Mouse (Mus musculus): Measurements from ENCODE around the gene Wdr70. TPM values are rescaled to one million over a fixed set of nuclear protein-coding genes. Genes with fewer than 3 reads are reported as not detected.

Gene Wdr70
- polyA plus RNA-seq, 1 experiment from 2014 or later = 55.5 TPM

DNA sequence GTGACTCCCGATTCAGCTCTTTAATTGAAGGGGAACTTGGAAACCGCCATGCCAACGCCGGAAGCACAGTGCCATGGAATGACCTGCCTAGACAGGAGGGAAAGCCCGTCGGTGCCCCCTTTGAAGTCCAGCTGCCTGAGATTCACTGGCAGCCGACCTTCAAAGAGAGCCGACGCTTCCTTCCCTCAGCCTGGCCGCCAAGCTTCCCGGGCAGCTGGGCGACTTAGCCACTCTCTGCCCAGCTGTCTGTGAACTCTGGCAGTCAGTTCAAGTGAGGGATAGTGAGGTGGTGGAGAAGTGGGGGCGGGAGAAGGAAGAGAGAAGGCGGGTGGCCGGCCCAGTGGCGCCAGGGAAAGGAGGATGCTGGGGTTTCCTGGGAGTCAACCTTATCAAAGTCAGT is 164.9 kb downstream of the Wdr70 start:
- H3K4me3 ChIP-seq (replicated peaks) = no peak overlapping the region
- no peaks in the 10 kb centered on the region for H3K27me3 ChIP-seq
- H3K27ac ChIP-seq (replicated peaks) = no peak overlapping the region
- H3K36me3 ChIP-seq = no peaks in the 10 kb centered on the region
- ATAC-seq (ENCODE audit: insufficient number of reproducible peaks, low FRiP score, low TSS enrichment, low read depth) = no peak
- WGBS = 56% methylated on average over 16 of the region's 16 CpGs
- H3K9ac ChIP-seq = no peak overlapping the region
- H3K4me1 ChIP-seq = 0 out of 2 replicates have a peak, but pooled peaks cover 6% of the 10 kb centered on the region
- H3K4me2 ChIP-seq (replicated peaks) = no peak overlapping the region
- H3K9me3 ChIP-seq (replicated peaks) = no peaks in the 10 kb centered on the region

DNA sequence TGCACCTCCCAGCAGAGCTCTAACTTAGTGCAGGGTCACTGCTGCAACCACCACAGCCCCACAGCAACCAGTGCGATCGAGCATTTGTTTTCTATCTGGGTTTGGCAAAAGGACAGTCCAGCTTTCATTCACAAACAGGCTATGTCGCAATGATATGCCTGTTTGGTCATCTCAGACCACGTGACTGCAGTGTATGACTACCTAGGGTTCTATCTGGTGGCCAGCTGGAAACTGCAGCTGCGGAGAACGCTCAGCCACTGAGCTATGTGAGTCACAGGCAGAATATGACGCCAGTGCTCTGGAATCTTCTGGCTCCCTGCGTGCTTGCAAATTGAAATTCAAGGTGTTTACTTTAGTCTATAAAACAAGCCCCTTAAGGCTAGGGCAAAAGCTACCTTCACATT is 167.4 kb downstream of the Wdr70 start:
- Histone ChIP-seq H3K27me3 (no peaks in the 10 kb centered on the region), H3K9ac (no peak overlapping the region), H3K36me3 (no peaks in the 10 kb centered on the region), H3K9me3 (replicated peaks) (no peaks in the 10 kb centered on the region), H3K4me3 (replicated peaks) (no peak overlapping the region), H3K27ac (replicated peaks) (no peak overlapping the region), H3K4me2 (replicated peaks) (no peak overlapping the region), H3K4me1 (0 out of 2 replicates have a peak, but pooled peaks cover 6% of the 10 kb centered on the region)
- no peak for ATAC-seq (ENCODE audit: insufficient number of reproducible peaks, low FRiP score, low TSS enrichment, low read depth)
- 65% methylated on average over 8 of the region's 8 CpGs for WGBS

DNA sequence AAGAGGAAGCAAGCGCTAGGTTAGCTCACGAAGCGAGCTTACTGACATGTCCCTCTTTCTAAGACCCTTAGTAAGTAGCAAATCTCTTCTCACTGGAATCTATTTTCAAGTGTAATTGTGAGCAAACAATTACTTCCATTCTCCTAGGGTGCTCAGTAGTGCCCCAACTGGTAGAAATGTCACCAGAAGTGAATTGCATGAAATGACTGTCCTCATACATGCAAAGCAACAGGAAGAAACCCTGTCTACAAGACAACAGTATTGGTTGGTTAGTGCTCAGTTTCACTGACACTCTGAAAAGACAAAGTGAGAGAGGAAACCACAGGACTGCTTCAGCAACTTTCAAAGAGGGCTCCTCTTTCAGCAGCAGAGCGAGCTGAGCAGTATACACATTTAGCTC is 173.6 kb downstream of the Wdr70 start:
- Histone ChIP-seq H3K9me3 (replicated peaks) (no peaks in the 10 kb centered on the region), H3K36me3 (0 out of 2 replicates have a peak, but pooled peaks cover 4% of the 10 kb centered on the region), H3K4me1 (no peaks in the 10 kb centered on the region), H3K4me3 (replicated peaks) (no peak overlapping the region), H3K27me3 (no peaks in the 10 kb centered on the region), H3K9ac (no peak overlapping the region), H3K4me2 (replicated peaks) (no peak overlapping the region), H3K27ac (replicated peaks) (no peak overlapping the region)
- WGBS = 87% methylated on average over 4 of the region's 4 CpGs
- no peak for ATAC-seq (ENCODE audit: insufficient number of reproducible peaks, low FRiP score, low TSS enrichment, low read depth)

DNA sequence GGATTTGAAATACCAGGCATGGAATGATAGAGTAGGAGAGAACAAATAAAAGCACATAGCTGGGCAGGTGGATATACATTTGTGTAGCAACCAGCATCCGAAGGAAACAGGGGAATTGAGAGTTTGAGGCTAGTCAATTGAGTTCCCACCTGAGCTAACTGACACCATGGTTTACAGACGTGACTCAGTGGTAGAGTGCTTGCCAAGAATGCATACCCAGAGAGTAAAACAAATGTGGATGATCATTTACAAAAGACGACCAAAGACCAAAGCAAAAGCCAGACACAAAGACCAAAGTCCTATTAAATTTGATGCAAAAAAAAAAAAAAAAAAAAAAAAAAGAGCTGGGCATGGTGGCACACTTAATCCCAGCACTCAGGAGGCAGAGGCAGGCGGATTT is 175.7 kb downstream of the Wdr70 start:
- no peaks in the 10 kb centered on the region for H3K4me1 ChIP-seq
- H3K27me3 ChIP-seq = no peaks in the 10 kb centered on the region
- H3K4me3 ChIP-seq (replicated peaks) = no peak overlapping the region
- no peak overlapping the region for H3K4me2 ChIP-seq (replicated peaks)
- H3K9ac ChIP-seq = no peak overlapping the region
- ATAC-seq (ENCODE audit: insufficient number of reproducible peaks, low FRiP score, low TSS enrichment, low read depth) = no peak
- no peak overlapping the region for H3K27ac ChIP-seq (replicated peaks)
- 89% methylated on average over 4 of the region's 4 CpGs for WGBS
- no peaks in the 10 kb centered on the region for H3K9me3 ChIP-seq (replicated peaks)
- 0 out of 2 replicates have a peak, but pooled peaks cover 4% of the 10 kb centered on the region for H3K36me3 ChIP-seq

DNA sequence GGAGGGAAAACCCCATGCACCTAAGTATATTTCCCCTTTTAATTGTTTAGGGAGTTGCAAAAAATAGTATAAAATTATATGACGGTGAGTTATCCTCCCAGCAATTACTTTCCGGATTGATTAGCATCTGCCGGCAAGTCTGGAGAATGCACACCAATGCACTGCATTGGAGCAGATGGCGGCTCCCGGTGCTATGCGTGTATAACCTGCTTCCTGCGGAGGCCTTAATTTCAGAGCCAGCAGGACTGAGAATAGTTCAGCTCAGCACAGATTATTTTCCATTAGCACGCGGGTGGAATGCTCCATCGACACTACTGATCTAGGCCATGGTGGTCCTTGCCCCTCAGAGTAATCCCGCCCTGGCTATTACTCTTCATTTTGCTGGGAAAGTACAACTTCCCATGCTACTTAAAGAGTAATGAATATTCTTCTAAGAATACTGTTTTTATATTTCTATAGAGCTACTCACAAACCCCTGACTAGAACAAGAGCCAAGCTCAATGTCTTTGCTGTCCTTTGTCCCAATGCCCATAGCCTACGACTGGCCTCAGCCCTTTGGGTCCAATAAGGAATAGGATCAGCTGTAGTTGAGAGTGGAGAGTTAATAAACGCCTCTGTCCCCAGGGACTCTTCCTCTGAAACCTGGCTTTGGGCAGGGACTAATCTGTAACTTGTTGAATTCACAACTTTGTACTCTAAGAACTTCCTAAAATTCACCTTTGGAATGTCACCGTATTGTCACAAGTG is 176.5 kb downstream of the Wdr70 start:
- WGBS = 94% methylated on average over 14 of the region's 14 CpGs
- no peak overlapping the region for H3K27ac ChIP-seq (replicated peaks)
- no peaks in the 10 kb centered on the region for H3K4me1 ChIP-seq
- H3K27me3 ChIP-seq = no peaks in the 10 kb centered on the region
- H3K4me3 ChIP-seq (replicated peaks) = no peak overlapping the region
- peaks cover 4% of the 10 kb centered on the region; the same call in 1 of the 2 replicates for H3K36me3 ChIP-seq
- no peaks in the 10 kb centered on the region for H3K9me3 ChIP-seq (replicated peaks)
- H3K4me2 ChIP-seq (replicated peaks) = no peak overlapping the region
- no peak for ATAC-seq (ENCODE audit: insufficient number of reproducible peaks, low FRiP score, low TSS enrichment, low read depth)
- H3K9ac ChIP-seq = no peak overlapping the region

DNA sequence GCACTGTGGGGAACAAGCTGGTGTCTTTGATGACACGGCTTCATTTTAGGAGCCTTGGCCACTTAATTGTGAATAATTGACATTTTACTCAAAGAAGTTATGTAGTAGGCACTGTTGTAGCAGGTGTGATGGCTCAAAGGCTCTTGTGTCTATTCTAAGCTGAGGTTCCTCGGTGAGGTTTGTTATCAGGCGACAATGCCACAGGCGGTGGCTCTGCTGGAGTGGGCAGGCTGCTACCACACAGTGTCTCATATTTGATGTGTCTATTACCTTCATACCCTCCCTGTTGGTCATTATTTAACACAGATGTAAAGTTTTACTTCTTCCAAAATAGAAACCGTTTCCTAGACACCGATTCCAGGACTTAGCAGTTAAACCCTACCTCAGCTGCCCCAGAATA is 177.9 kb downstream of the Wdr70 start:
- Histone ChIP-seq H3K27ac (replicated peaks) (no peak overlapping the region), H3K4me2 (replicated peaks) (no peak overlapping the region), H3K36me3 (peaks cover 4% of the 10 kb centered on the region; the same call in 1 of the 2 replicates), H3K4me3 (replicated peaks) (no peak overlapping the region), H3K27me3 (no peaks in the 10 kb centered on the region), H3K4me1 (no peaks in the 10 kb centered on the region), H3K9ac (no peak overlapping the region), H3K9me3 (replicated peaks) (no peaks in the 10 kb centered on the region)
- 83% methylated on average over 6 of the region's 6 CpGs for WGBS
- no peak for ATAC-seq (ENCODE audit: insufficient number of reproducible peaks, low FRiP score, low TSS enrichment, low read depth)

DNA sequence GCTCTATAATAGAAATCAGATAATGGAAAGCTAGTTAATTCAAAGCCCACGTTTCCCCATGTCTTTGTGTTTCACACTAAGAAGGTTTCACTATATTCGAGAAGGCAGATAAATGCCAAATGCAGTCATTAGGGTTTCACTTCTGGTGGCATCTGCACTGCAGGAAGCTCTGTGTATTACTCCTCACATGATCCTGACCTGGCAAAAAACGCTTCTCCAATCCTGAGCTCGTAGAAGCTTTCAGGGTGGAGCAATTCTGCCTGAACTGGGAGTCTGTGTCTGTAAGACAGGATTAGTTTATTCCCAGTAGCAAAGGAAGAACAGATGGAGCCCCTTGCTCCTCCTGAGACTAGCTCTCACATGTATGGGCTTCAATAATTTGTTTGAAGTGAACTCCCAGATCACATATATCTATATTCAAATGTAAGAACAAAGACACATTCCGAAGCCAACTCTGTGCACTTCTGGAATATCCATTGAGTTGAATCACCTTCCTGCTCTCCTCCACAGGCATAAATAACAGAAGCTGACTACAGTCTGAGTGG is 192.4 kb downstream of the Wdr70 start:
- Histone ChIP-seq H3K4me2 (replicated peaks) (no peak overlapping the region), H3K9ac (no peak overlapping the region), H3K27ac (replicated peaks) (no peak overlapping the region), H3K4me3 (replicated peaks) (no peak overlapping the region), H3K36me3 (no peaks in the 10 kb centered on the region), H3K4me1 (no peaks in the 10 kb centered on the region), H3K9me3 (replicated peaks) (no peaks in the 10 kb centered on the region), H3K27me3 (no peaks in the 10 kb centered on the region)
- WGBS = 67% methylated on average over 5 of the region's 5 CpGs
- no peak for ATAC-seq (ENCODE audit: insufficient number of reproducible peaks, low FRiP score, low TSS enrichment, low read depth)

DNA sequence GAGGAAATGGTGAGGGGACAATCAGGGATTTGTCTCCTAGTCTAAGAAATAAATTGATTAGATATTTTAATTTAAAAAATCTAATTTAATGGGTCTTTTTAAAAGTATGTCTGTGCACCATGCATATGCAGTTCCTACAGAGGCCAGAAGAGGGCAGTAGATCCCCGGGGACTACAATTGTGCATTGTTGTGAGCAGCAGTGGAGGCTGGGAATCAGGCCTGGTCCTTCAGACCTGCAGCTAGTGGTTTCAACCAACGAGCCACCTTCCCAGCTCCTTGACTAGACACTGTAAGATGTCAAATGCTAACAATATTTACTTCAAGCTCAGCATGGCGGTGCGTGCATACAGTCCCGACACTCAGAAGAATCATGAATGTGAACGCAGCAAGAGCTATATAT is 199.7 kb downstream of the Wdr70 start:
- no peak overlapping the region for H3K4me2 ChIP-seq (replicated peaks)
- H3K4me3 ChIP-seq (replicated peaks) = no peak overlapping the region
- ATAC-seq (ENCODE audit: insufficient number of reproducible peaks, low FRiP score, low TSS enrichment, low read depth) = no peak
- no peaks in the 10 kb centered on the region for H3K4me1 ChIP-seq
- H3K27ac ChIP-seq (replicated peaks) = no peak overlapping the region
- WGBS = 81% methylated on average over 6 of the region's 6 CpGs
- no peaks in the 10 kb centered on the region for H3K27me3 ChIP-seq
- H3K36me3 ChIP-seq = no peaks in the 10 kb centered on the region
- no peak overlapping the region for H3K9ac ChIP-seq
- no peaks in the 10 kb centered on the region for H3K9me3 ChIP-seq (replicated peaks)

DNA sequence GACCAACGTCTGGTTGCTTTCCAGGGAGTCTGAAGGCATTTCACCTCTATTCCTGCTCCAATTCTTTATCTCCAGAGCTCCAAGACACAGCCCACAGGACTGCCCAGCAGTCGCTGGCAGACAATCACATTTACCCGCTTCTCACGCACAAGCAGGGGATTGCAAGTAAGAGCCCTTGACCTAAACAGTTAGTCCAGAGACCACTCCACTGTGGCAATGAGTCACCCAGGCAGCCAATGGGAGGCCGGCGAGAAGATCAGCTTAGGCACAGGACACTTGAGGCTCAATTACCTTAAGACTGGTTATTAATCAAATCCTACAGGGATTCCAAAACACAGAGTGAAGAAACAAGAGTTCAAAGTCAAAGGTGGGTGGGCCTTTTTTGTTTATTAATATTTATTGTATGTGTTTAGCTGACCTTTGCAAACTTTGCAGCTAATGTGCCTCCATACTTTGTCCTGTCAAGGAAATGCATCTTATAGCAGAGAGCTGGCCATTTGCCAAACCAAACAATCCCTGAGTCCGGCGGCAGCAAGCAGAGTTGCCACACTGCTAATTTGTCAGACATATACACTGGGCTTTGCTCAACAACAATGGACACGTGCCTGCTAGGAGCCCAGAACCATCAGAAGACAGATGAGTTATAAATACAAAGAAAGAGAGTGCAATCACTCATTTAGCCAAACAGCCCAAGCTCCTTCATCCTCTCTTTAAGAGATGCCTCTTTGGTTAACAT is 207.3 kb downstream of the Wdr70 start:
- WGBS = 56% methylated on average over 9 of the region's 9 CpGs
- Histone ChIP-seq H3K9ac (no peak overlapping the region), H3K36me3 (0 out of 2 replicates have a peak, but pooled peaks cover 3% of the 10 kb centered on the region), H3K4me3 (replicated peaks) (no peak overlapping the region), H3K9me3 (replicated peaks) (no peaks in the 10 kb centered on the region), H3K27ac (replicated peaks) (no peak overlapping the region), H3K4me1 (peaks cover 7% of the 10 kb centered on the region; the same call in 1 of the 2 replicates), H3K4me2 (replicated peaks) (no peak overlapping the region), H3K27me3 (no peaks in the 10 kb centered on the region)
- no peak for ATAC-seq (ENCODE audit: insufficient number of reproducible peaks, low FRiP score, low TSS enrichment, low read depth)

DNA sequence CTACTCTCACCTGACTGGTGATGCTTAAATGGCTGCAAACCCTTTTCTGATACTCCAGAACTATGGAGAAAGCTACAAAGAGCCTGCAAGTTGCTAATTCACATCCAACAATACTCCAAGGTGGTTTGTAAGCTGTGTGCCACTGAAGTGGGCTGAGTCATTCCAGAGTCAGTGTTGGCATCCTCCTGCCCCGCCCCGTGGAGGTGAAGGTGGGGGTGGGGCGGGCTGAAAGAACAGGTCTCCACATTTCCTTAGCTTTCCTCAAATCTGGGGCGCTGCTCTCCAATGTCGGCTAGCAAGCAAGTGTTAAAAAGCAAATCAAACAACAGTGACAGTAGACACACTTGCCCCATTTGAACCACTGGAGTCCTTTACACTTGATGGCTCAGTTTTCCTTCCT is 208.7 kb downstream of the Wdr70 start:
- Histone ChIP-seq H3K9me3 (replicated peaks) (no peaks in the 10 kb centered on the region), H3K9ac (no peak overlapping the region), H3K27me3 (no peaks in the 10 kb centered on the region), H3K36me3 (0 out of 2 replicates have a peak, but pooled peaks cover 5% of the 10 kb centered on the region), H3K4me1 (peaks cover 7% of the 10 kb centered on the region; the same call in 1 of the 2 replicates), H3K4me3 (replicated peaks) (no peak overlapping the region), H3K4me2 (replicated peaks) (no peak overlapping the region), H3K27ac (replicated peaks) (no peak overlapping the region)
- ATAC-seq (ENCODE audit: insufficient number of reproducible peaks, low FRiP score, low TSS enrichment, low read depth) = no peak
- WGBS = 73% methylated on average over 5 of the region's 5 CpGs

DNA sequence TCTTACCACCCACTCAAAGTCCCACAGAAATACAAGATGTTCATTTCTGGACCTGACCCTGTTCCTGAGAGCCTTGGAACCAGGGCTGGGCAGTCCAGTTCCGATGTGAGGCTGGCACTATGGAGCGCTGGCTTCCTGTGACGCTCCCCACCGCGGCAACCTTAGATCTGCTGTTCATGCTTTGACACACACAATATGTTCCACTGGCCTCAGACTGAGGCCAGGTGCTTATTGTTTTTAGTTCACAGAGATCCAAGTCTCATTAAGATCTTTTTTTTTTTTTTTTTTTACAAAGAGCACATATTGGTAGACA is 209.7 kb downstream of the Wdr70 start:
- Histone ChIP-seq H3K36me3 (0 out of 2 replicates have a peak, but pooled peaks cover 5% of the 10 kb centered on the region), H3K27me3 (no peaks in the 10 kb centered on the region), H3K4me2 (replicated peaks) (no peak overlapping the region), H3K27ac (replicated peaks) (no peak overlapping the region), H3K9me3 (replicated peaks) (no peaks in the 10 kb centered on the region), H3K4me3 (replicated peaks) (no peak overlapping the region), H3K9ac (no peak overlapping the region), H3K4me1 (peaks cover 7% of the 10 kb centered on the region; the same call in 1 of the 2 replicates)
- WGBS = 47% methylated on average over 5 of the region's 5 CpGs
- ATAC-seq (ENCODE audit: insufficient number of reproducible peaks, low FRiP score, low TSS enrichment, low read depth) = no peak

Data from embryonic facial prominence, embryonic 15.5 days (tissue).